Mouse (Mus musculus) limb, embryonic 10.5 days (tissue): ENCODE measurements around the gene Foxb2. TPM values are rescaled to one million over a fixed set of nuclear protein-coding genes. Genes with fewer than 3 reads are reported as not detected.
"Not testable (repeated sequence)": the region's sequence is repeated elsewhere in the genome, so short reads cannot be mapped to it uniquely, and the experiment has no call there.

ENCODE experiments used
- DNase-seq: peaks from one replicate; pipeline ENCODE4 v3.0.0-alpha.2; 2017; ENCODE audit warnings: low spot score
- H3K27ac ChIP-seq: fragments of 300-500 bp; sonication (generic); 2 replicates; pipeline ENCODE4 v1.5.1; 2016; ENCODE audit warnings: mild to moderate bottlenecking
- H3K27me3 ChIP-seq: fragments of 300-500 bp; sonication (generic); 2 replicates; pipeline ENCODE4 v1.6.1; 2016; ENCODE audit warnings: low read depth, mild to moderate bottlenecking; ENCODE audit not compliant: poor library complexity, severe bottlenecking
- H3K36me3 ChIP-seq: fragments of 300-500 bp; sonication (generic); 2 replicates; pipeline ENCODE4 v1.6.1; 2016; ENCODE audit warnings: mild to moderate bottlenecking, moderate library complexity
- H3K4me1 ChIP-seq: fragments of 300-500 bp; sonication (generic); 2 replicates; pipeline ENCODE4 v1.6.1; 2016
- H3K4me3 ChIP-seq: fragments of 300-500 bp; sonication (generic); 2 replicates; pipeline ENCODE4 v1.5.1; 2016; ENCODE audit warnings: mild to moderate bottlenecking, moderate library complexity
- H3K9me3 ChIP-seq: fragments of 300-500 bp; sonication (generic); replicated peaks from 2 replicates; pipeline ENCODE4 v1.6.1; 2016; ENCODE audit warnings: mild to moderate bottlenecking
- WGBS: fragments of 180-500 bp; shearing (Covaris S2); methylation state at CpG from one replicate; pipeline ENCODE4 v1.1.7; 2016; 5-methylcytosine and 5-hydroxymethylcytosine counted together
- polyA plus RNA-seq: library from polyadenylated mRNA; unstranded; fragments of >200 nt; fragmentation: Nextera tagmentation; extraction: Ambion mirVana; gene quantifications from 2 replicates; pipeline ENCODE4 v1.2.1, GENCODE M21; 2016

Gene Foxb2
- polyA plus RNA-seq, 1 experiment from 2014 or later: 0.15 TPM

DNA sequence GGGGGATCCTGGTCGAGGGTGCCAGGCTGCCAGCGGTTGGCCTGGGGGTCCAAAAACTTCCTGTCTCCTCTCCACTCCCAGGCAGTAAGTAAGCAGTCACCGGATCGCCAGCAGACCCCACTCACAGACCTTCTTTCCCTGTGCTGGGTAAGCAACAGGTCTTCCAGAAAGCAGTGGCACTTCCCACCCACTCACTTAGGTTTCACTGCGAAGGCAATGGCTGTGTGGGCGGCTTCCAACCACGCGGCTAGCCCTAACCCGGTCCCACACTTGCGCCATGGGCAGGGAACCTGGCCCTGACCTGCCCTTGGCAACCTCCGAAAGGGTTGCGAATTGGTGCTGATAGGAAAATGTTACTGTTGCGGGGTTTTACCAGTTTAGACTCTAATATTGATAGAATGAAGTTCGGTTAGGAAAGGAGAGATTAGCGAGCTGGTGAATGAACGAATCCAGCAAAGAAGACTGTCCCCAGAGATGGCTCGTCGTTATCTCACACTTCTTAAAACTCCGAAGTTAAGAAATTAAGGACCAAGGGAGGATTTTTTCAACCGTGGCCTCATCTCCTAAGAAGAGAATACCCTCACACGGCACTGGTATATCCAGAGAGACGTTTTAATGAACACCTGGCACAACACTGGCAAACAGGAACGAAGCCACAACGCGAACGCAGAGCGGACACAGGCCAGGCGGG, 3.0 kb downstream of the Foxb2 start:
- H3K4me1 ChIP-seq: peaks cover 28% of the 10 kb centered on the region
- H3K9me3 ChIP-seq: no peaks in the 10 kb centered on the region
- H3K27me3 ChIP-seq: peaks cover 96% of the 10 kb centered on the region
- under 1% methylated on average over 28 of the region's 28 CpGs for WGBS
- H3K4me3 ChIP-seq: no peak overlapping the region
- no peak overlapping the region for H3K27ac ChIP-seq
- no peaks in the 10 kb centered on the region for H3K36me3 ChIP-seq
- DNase-seq: peak; percentile 59

- H3K4me1 ChIP-seq: peaks cover 18% of the 10 kb centered on the region
- 32% methylated on average over 5 of the region's 5 CpGs for WGBS
- H3K36me3 ChIP-seq: no peaks in the 10 kb centered on the region
- H3K27me3 ChIP-seq: peaks cover 80% of the 10 kb centered on the region
- no peak for DNase-seq
- no peaks in the 10 kb centered on the region for H3K9me3 ChIP-seq
- no peak overlapping the region for H3K27ac ChIP-seq
- no peak overlapping the region for H3K4me3 ChIP-seq
Observed at GRCm38 (mm10) chr19:16868534-16868933, 5.1 kb downstream of the Foxb2 start.

GRCm38 (mm10) chr19:16858646-16859045, 15.0 kb downstream of the Foxb2 start:
- Histone ChIP-seq H3K27ac (no peak overlapping the region), H3K9me3 (no peaks in the 10 kb centered on the region), H3K4me3 (no peak overlapping the region), H3K27me3 (no peaks in the 10 kb centered on the region), H3K4me1 (no peaks in the 10 kb centered on the region), H3K36me3 (no peaks in the 10 kb centered on the region)
- no peak for DNase-seq
- whole genome bisulfite sequencing: 72% methylated on average over 4 of the region's 4 CpGs

GRCm38 (mm10) chr19:16856752-16857151, 16.9 kb downstream of the Foxb2 start:
- H3K4me1 ChIP-seq: no peaks in the 10 kb centered on the region
- 74% methylated on average over 5 of the region's 5 CpGs for WGBS
- H3K27ac ChIP-seq: no peak overlapping the region
- H3K4me3 ChIP-seq: no peak overlapping the region
- no peak for DNase-seq
- H3K36me3 ChIP-seq: no peaks in the 10 kb centered on the region
- H3K27me3 ChIP-seq: no peaks in the 10 kb centered on the region
- H3K9me3 ChIP-seq: no peaks in the 10 kb centered on the region

- H3K27me3 ChIP-seq, H3K4me1 ChIP-seq, DNase-seq, H3K36me3 ChIP-seq, H3K4me3 ChIP-seq, H3K27ac ChIP-seq, H3K9me3 ChIP-seq: not testable (repeated sequence)
- WGBS: 97% methylated on average over 2 of the region's 2 CpGs
Observed at GRCm38 (mm10) chr19:16844091-16844490, 29.5 kb downstream of the Foxb2 start.

- 34% methylated on average over 9 of the region's 9 CpGs for WGBS
- Histone ChIP-seq H3K27ac (no peak overlapping the region), H3K36me3 (no peaks in the 10 kb centered on the region), H3K27me3 (no peaks in the 10 kb centered on the region), H3K4me3 (no peak overlapping the region), H3K4me1 (no peaks in the 10 kb centered on the region), H3K9me3 (no peaks in the 10 kb centered on the region)
- DNase-seq: no peak
Observed at GRCm38 (mm10) chr19:16841516-16842249, 31.9 kb downstream of the Foxb2 start.

DNA sequence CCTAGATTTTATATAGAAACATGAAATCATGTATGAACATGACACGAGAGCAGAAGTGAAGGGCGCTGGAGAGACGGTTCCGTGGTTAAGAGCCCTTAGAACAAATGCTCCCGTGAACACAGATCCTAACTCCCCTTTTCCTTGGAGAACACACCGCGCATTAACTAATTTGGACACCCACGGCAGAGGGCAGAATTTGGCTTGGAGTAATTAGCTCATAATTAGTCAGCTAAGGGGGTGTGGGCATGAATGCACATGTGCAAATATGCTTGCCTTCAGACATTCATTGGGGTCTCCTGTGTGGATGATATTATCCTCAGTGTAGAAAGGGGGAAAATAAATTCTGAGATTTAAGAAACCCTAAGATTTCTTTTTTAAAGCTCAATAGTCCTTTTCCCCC, 32.6 kb downstream of the Foxb2 start:
- H3K9me3 ChIP-seq: no peaks in the 10 kb centered on the region
- no peak overlapping the region for H3K27ac ChIP-seq
- H3K36me3 ChIP-seq: no peaks in the 10 kb centered on the region
- no peak overlapping the region for H3K4me3 ChIP-seq
- no peak for DNase-seq
- H3K4me1 ChIP-seq: no peaks in the 10 kb centered on the region
- no peaks in the 10 kb centered on the region for H3K27me3 ChIP-seq
- WGBS: 84% methylated on average over 8 of the region's 8 CpGs

DNA sequence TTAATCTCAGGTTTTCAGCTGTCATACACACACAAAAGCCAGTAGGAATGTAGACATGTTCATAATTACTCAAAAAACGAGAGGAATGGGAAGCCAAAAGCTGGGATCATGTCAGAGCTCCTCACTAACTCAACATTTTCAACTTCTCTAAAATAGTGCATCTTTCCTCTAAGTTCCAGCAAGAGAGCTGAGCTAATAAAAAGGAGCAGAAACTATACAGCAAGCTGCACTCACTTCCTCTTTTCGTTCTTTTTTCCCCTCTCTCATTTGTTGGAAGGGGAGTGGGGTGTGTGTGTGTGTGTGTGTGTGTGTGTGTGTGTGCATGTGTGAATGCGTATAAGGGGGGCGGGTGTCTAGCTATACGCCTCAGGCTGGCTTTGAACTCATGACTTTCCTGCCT, 45.9 kb downstream of the Foxb2 start:
- Histone ChIP-seq H3K4me1 (no peaks in the 10 kb centered on the region), H3K27me3 (no peaks in the 10 kb centered on the region), H3K4me3 (no peak overlapping the region), H3K36me3 (no peaks in the 10 kb centered on the region), H3K27ac (no peak overlapping the region), H3K9me3 (no peaks in the 10 kb centered on the region)
- no peak for DNase-seq
- WGBS: 85% methylated on average over 5 of the region's 5 CpGs

- DNase-seq: no peak
- Histone ChIP-seq H3K4me1 (no peaks in the 10 kb centered on the region), H3K9me3 (no peaks in the 10 kb centered on the region), H3K4me3 (no peak overlapping the region), H3K27me3 (no peaks in the 10 kb centered on the region), H3K27ac (no peak overlapping the region), H3K36me3 (no peaks in the 10 kb centered on the region)
- WGBS: 72% methylated on average over 5 of the region's 5 CpGs
Observed at GRCm38 (mm10) chr19:16825228-16825627, 48.4 kb downstream of the Foxb2 start.

Other genes starting within 250 kb of the Foxb2 start
- 6.5 and 7.0 TPM in 2 replicates for gene Vps13a, start 92.9 kb downstream of the Foxb2 start, polyA plus RNA-seq
- 0.21 and 0.28 TPM in 2 replicates for gene Prune2, start 82.3 kb upstream of the Foxb2 start, polyA plus RNA-seq